Mouse (Mus musculus) thymus, adult 2 months (tissue): ENCODE data around the gene Dglucy. TPM values are rescaled to one million over a fixed set of nuclear protein-coding genes. Genes with fewer than 3 reads are reported as not detected.

Source experiments
- DNase-seq: peaks from one replicate; pipeline ENCODE4 v3.0.0; 2021
- H3K27ac ChIP-seq: fragments of 200-500 bp; 2 replicates; pipeline ENCODE4 v1.5.1; 2012; ENCODE audit warnings: low read length, control low read depth; ENCODE audit not compliant: control insufficient read depth, insufficient read depth
- H3K27me3 ChIP-seq: fragments of 200-500 bp; 2 replicates; pipeline ENCODE4 v1.6.1; 2012; ENCODE audit warnings: mild to moderate bottlenecking, low read length, moderate library complexity, mixed read lengths; ENCODE audit not compliant: control insufficient read depth, insufficient read depth
- H3K36me3 ChIP-seq: fragments of 200-500 bp; 2 replicates; pipeline ENCODE4 v1.6.1; 2012; ENCODE audit warnings: mild to moderate bottlenecking, low read length, moderate library complexity; ENCODE audit not compliant: control insufficient read depth, insufficient read depth
- H3K4me1 ChIP-seq: fragments of 200-500 bp; replicated peaks from 2 replicates; pipeline ENCODE4 v1.6.1; 2012; ENCODE audit warnings: low read length; ENCODE audit not compliant: control insufficient read depth, insufficient read depth
- H3K4me3 ChIP-seq: fragments of 200-500 bp; 2 replicates; pipeline ENCODE4 v1.5.1; 2012; ENCODE audit warnings: mild to moderate bottlenecking, low read length, control low read depth, moderate library complexity; ENCODE audit not compliant: control insufficient read depth, insufficient read depth
- CTCF ChIP-seq: fragments of 200-500 bp; IDR thresholded peaks from 2 replicates; pipeline ENCODE4 v1.5.1; 2012; ENCODE audit warnings: mild to moderate bottlenecking, control low read depth, low read length, moderate library complexity, borderline replicate concordance; ENCODE audit not compliant: control insufficient read depth, poor library complexity, insufficient read depth; ENCODE audit errors: extremely low read depth
- POLR2A ChIP-seq: fragments of 200-500 bp; IDR thresholded peaks from 2 replicates; pipeline ENCODE4 v1.6.1; 2012; ENCODE audit warnings: mild to moderate bottlenecking, low read length, control low read depth, moderate library complexity; ENCODE audit not compliant: control insufficient read depth, poor library complexity, insufficient read depth; ENCODE audit errors: extremely low read depth
- WGBS: fragments of 180-500 bp; shearing (Covaris S2); methylation state at CpG from one replicate; pipeline ENCODE4 v1.1.7; 2018; 5-methylcytosine and 5-hydroxymethylcytosine counted together
- polyA plus RNA-seq: library from polyadenylated mRNA; depleted of rRNA; stranded (reverse); fragments of >200 nt; gene quantifications from 2 replicates; pipeline ENCODE4 v1.2.3, GENCODE M21; 2012

Gene Dglucy
- polyA plus RNA-seq, 1 experiment = 8.6 TPM

DNA sequence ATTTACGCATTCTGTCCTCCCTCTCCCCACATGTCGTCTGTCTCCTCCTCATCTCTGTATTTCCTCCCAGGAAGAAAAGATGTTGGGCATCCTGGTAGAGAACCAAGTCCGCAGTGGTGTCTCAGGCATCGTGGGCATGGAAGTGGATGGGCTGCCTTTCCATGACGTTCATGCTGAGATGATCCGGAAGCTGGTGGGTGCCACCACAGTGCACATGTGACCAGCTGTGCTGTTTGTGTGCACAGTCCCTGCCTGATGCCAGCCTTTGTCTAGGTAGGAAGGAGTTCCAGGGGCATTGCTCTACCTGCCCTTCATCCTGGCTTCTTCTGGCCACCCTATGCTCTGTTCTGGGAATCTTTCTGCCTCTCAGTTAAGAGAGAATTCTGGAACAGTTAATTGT is 92.4 kb downstream of the Dglucy start:
- TF ChIP-seq CTCF (no peak), POLR2A (no peak)
- H3K27ac ChIP-seq = no peak overlapping the region
- no peak overlapping the region for H3K4me3 ChIP-seq
- H3K36me3 ChIP-seq = no peaks in the 10 kb centered on the region
- WGBS = 92% methylated on average over 6 of the region's 6 CpGs
- DNase-seq = no peak
- H3K4me1 ChIP-seq = peaks cover under 1% of the 10 kb centered on the region
- no peaks in the 10 kb centered on the region for H3K27me3 ChIP-seq

- no peak for TF ChIP-seq CTCF
- no peak for TF ChIP-seq POLR2A
- Histone ChIP-seq H3K4me1 (peaks cover 3% of the 10 kb centered on the region), H3K36me3 (no peaks in the 10 kb centered on the region), H3K27me3 (no peaks in the 10 kb centered on the region), H3K27ac (no peak overlapping the region), H3K4me3 (no peak overlapping the region)
- WGBS = 92% methylated on average over 2 of the region's 2 CpGs
- no peak for DNase-seq
Measured at GRCm38 (mm10) chr12:100871841-100872240, 93.0 kb downstream of the Dglucy start.

DNA sequence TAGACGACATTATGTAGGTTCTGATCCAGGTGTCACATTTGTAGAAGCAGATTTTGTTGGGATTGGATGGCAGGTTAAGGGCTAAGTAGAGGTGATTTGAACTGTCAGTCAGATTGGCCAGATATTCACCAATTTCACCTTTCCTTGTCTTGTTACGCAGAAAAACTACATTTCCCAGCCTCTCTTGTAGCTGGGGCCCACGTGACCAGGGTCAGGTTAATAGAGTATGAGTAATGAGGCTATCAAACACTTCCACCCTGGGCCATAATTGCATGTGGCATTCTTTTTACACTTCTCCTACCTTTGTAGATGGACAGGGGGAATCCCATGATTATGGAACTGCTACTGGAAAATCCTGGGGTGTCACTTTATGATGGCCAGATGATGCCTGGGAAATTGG is 94.8 kb downstream of the Dglucy start:
- over 99% methylated on average over 3 of the region's 3 CpGs for WGBS
- Histone ChIP-seq H3K27ac (no peak overlapping the region), H3K36me3 (no peaks in the 10 kb centered on the region), H3K4me3 (no peak overlapping the region), H3K4me1 (peaks cover 3% of the 10 kb centered on the region), H3K27me3 (no peaks in the 10 kb centered on the region)
- TF ChIP-seq POLR2A (no peak), CTCF (no peak)
- no peak for DNase-seq

DNA sequence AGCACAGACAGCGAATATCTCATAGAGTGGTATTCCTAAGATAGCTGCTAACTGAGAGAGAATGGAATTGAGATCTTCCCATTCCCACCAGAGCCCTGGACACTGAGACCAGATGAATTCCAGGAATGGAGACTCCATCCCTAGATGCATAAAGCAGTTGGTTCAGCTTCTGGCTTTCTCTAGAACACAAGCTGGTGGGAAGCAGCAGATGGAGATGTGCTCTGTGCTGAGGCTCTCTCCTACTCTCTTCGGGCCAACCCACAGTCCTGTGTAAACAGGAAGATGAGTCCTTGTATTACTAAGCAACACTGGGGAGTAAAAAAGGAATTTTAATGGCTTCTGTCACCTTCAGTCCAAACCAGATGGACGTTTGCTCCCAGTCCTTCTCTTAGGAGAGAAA is 96.7 kb downstream of the Dglucy start:
- TF ChIP-seq POLR2A (no peak), CTCF (no peak)
- no peak overlapping the region for H3K4me3 ChIP-seq
- no peaks in the 10 kb centered on the region for H3K27me3 ChIP-seq
- no peak overlapping the region for H3K27ac ChIP-seq
- H3K36me3 ChIP-seq = no peaks in the 10 kb centered on the region
- DNase-seq = no peak
- peaks cover 3% of the 10 kb centered on the region for H3K4me1 ChIP-seq
- 77% methylated on average over 3 of the region's 3 CpGs for WGBS

DNA sequence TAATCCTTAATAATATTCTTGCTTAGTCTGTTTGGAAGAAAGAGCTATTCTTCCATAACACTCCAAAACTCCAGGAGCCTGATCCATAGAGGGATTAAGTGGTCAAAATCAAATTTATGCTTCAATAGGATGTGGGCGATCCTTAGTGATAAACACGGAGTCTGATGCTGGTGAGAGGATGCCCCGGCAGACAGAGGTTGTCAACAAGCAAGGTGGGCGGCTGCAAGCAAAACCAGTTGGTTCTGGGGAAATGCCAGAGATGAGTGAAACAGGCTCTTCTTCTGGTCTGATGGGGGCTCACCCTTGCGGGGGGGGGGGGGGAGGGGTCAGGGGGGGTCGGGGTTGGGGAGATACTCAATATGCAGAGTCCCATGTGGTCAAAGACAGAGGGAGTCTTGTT is 97.1 kb downstream of the Dglucy start:
- no peak for DNase-seq
- 46% methylated on average over 6 of the region's 6 CpGs for WGBS
- Histone ChIP-seq H3K36me3 (no peaks in the 10 kb centered on the region), H3K27ac (no peak overlapping the region), H3K27me3 (no peaks in the 10 kb centered on the region), H3K4me3 (no peak overlapping the region), H3K4me1 (peaks cover 3% of the 10 kb centered on the region)
- TF ChIP-seq POLR2A = no peak
- TF ChIP-seq CTCF = no peak

DNA sequence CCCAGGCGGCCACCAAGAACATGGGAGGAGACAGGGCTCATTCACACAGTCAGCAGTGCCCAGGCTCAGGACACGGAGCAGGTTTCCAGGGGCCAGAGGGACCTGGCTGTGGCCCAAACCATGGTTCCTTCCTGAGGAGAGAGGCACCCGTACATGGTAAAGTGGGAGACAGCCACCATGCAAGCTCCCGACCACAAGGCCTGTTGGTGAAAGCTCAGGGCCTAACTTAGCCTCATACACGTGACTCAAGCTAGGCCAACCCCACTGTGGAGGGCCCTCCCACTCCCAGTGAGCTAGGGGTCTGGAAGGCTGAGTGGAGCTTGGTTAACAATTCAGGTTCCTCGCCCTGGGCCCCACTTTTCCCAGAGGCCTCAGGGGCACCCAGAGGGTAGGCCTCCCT is 99.1 kb downstream of the Dglucy start:
- H3K27ac ChIP-seq = no peak overlapping the region
- WGBS = 46% methylated on average over 6 of the region's 6 CpGs
- H3K36me3 ChIP-seq = no peaks in the 10 kb centered on the region
- H3K4me3 ChIP-seq = no peak overlapping the region
- H3K27me3 ChIP-seq = no peaks in the 10 kb centered on the region
- DNase-seq = no peak
- TF ChIP-seq CTCF = no peak
- no peak for TF ChIP-seq POLR2A
- H3K4me1 ChIP-seq = peaks cover 3% of the 10 kb centered on the region

DNA sequence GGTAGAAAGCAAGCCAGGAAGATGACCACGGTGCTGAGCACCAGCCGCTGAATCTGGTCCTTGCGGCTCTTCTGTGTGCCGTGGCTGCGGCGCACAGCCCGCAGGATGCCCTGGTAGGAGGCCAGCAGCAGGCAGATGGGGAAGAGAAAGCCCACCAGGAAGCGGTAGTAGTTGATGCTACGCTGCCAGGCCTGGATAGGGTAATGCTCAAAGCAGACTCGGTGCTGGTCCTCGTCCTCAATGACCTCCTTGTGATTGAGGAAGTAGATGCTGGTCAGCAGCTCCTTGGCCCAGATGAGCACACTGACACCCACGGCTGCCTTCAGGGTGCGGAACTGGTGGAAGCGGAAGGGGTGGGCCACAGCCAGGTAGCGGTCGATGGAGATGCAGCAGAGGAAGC is 99.7 kb downstream of the Dglucy start:
- no peak for TF ChIP-seq POLR2A
- no peak for TF ChIP-seq CTCF
- Histone ChIP-seq H3K4me3 (no peak overlapping the region), H3K27ac (no peak overlapping the region), H3K27me3 (no peaks in the 10 kb centered on the region), H3K36me3 (no peaks in the 10 kb centered on the region), H3K4me1 (peaks cover 4% of the 10 kb centered on the region)
- DNase-seq = no peak
- 59% methylated on average over 16 of the region's 16 CpGs for WGBS
